Mouse (Mus musculus) stomach, postnatal 0 days (tissue): Measurements from ENCODE around the gene Med23.

ENCODE experiments used
- CTCF ChIP-seq: IDR thresholded peaks from 2 replicates; pipeline ENCODE4 v1.5.1; 2016; ENCODE audit warnings: antibody characterized with exemption, low read depth, mild to moderate bottlenecking, moderate library complexity
- EP300 ChIP-seq: optimal IDR thresholded peaks from 2 replicates; pipeline ENCODE3; 2016; ENCODE audit warnings: antibody characterized with exemption

DNA sequence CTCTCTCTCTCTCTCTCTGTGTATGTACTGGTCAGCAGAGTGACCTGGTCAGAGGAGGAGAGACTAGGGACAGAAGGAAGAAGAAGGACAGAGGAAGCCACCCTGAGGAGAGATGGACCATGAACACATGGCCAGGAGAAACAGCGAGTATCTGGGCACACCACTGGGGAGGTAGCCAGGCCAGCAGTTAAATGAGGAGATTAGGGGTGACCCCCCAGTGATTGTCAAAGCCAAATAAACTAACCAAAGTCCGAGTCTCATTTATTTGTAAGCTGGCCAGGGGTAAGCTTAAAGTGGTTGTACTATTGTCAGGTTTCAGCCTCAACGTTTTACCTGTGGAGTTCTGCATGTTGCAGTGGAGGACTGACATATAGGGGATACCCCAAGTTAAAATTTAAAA, 54.5 kb downstream of the Med23 start:
- TF ChIP-seq CTCF (no peak), EP300 (no peak)
